Mouse (Mus musculus): ENCODE measurements around the gene Syt8.

Syt8 gene

GRCm38 (mm10) chr7:142456806-142457205 is 22.2 kb downstream of the Syt8 start:
- no peak for TF ChIP-seq GATA4 (IDR thresholded peaks at IDR 0.05; ENCODE audit: insufficient replicate concordance, low read length)

- no peak for TF ChIP-seq GATA4 (IDR thresholded peaks at IDR 0.05; ENCODE audit: insufficient replicate concordance, low read length)
Observed at GRCm38 (mm10) chr7:142457227-142457811, 22.7 kb downstream of the Syt8 start.

DNA sequence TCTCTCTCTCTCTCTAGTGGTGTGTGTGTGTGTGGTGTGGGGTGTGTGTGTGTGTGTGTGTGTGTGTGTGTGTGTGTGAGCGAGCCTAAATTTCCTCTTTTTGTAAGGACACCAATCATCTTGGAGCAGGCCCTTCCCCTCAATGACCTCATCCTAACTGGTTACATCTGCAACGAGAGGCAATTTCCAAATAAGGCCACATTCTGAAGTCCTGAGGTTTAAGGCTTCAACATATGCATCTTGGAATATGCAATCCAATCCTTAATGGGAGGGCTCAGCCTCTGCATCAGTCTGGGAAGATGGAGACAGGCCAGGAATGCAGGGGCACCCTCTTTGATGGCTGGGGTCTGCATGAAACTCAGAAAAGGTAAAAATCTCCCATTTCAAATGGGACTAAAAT is 23.4 kb downstream of the Syt8 start:
- TF ChIP-seq GATA4 (IDR thresholded peaks at IDR 0.05; ENCODE audit: insufficient replicate concordance, low read length): no peak

- TF ChIP-seq GATA4 (IDR thresholded peaks at IDR 0.05; ENCODE audit: insufficient replicate concordance, low read length): no peak
Observed at GRCm38 (mm10) chr7:142458676-142459298, 24.1 kb downstream of the Syt8 start.

DNA sequence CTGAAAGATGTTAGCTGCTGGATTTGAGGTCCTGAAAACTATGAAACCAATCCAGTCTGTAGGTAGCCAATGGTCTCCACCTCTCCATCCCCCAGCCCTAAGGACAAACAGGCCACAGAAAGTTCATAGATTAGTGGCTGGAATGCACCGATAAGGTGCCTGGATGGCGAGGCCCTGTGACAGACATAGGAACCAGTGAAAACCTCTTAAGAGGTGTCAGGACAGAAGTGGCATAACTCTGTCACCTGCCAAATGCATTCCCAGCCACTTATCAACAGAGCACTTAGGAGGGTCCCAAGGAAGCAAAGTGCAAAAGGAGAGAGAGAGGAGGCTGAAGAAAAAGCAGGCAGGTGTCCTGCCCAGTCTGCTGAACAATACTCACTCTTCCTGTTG is 24.6 kb downstream of the Syt8 start:
- no peak for TF ChIP-seq GATA4 (IDR thresholded peaks at IDR 0.05; ENCODE audit: insufficient replicate concordance, low read length)

GRCm38 (mm10) chr7:142460636-142461077 is 26.0 kb downstream of the Syt8 start, which contains the start of gene Lsp1:
Gene Lsp1, plus strand, starts transcription at chr7:142460809.
- TF ChIP-seq GATA4 (IDR thresholded peaks at IDR 0.05; ENCODE audit: insufficient replicate concordance, low read length): no peak

- no peak for TF ChIP-seq GATA4 (IDR thresholded peaks at IDR 0.05; ENCODE audit: insufficient replicate concordance, low read length)
Observed at GRCm38 (mm10) chr7:142461446-142461845, 26.8 kb downstream of the Syt8 start.

DNA sequence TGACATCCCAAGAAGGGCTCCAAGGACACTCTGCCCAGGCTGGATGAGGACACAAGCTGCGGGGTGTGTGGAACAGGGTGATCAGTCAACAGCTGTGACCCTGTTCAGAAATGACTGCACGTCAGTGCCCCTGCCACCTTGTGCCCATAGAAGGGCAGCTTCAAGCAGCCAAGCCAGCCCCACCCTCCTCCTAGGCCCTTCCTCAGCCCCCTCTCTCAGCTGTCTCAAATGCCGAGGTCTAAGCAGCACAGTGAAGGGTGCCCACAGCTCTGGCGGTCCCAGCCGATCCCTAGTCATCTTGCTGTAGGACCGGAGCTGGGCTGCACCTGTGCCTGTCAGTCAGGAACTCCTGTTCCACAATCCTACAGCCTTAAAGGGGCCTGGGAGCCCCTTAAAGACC is 27.5 kb downstream of the Syt8 start:
- no peak for TF ChIP-seq GATA4 (IDR thresholded peaks at IDR 0.05; ENCODE audit: insufficient replicate concordance, low read length)

DNA sequence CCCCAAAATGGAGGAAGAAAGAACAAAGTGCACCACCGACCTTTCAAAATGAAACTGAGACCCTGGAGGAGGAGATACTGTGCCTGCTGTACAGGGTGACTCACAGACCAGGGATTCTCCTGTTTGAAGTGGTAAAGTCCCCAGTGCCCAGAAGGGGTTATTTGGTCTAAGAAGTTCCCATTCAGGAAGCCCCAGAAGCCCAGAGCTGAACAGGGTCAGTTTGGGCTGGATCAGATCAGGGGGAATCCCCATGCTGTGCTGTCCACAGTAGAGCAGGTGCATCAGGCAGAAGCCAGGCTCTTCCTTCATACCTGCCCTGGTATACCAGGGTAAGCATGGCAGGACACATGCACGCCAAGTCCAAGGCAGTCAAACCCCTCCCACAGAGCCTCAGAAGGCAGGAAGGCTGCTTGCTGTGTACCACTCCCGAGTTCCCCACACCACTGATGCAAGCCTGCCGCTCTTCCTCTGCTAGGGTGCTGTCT is 28.0 kb downstream of the Syt8 start:
- no peak for TF ChIP-seq GATA4 (IDR thresholded peaks at IDR 0.05; ENCODE audit: insufficient replicate concordance, low read length)

- no peak for TF ChIP-seq GATA4 (IDR thresholded peaks at IDR 0.05; ENCODE audit: insufficient replicate concordance, low read length)
Observed at GRCm38 (mm10) chr7:142470171-142470691, 35.6 kb downstream of the Syt8 start.

- TF ChIP-seq GATA4 (IDR thresholded peaks at IDR 0.05; ENCODE audit: insufficient replicate concordance, low read length): no peak
Observed at GRCm38 (mm10) chr7:142470808-142471413, 36.3 kb downstream of the Syt8 start.

- no peak for TF ChIP-seq GATA4 (IDR thresholded peaks at IDR 0.05; ENCODE audit: insufficient replicate concordance, low read length)
Observed at GRCm38 (mm10) chr7:142471414-142471861, 36.8 kb downstream of the Syt8 start.

DNA sequence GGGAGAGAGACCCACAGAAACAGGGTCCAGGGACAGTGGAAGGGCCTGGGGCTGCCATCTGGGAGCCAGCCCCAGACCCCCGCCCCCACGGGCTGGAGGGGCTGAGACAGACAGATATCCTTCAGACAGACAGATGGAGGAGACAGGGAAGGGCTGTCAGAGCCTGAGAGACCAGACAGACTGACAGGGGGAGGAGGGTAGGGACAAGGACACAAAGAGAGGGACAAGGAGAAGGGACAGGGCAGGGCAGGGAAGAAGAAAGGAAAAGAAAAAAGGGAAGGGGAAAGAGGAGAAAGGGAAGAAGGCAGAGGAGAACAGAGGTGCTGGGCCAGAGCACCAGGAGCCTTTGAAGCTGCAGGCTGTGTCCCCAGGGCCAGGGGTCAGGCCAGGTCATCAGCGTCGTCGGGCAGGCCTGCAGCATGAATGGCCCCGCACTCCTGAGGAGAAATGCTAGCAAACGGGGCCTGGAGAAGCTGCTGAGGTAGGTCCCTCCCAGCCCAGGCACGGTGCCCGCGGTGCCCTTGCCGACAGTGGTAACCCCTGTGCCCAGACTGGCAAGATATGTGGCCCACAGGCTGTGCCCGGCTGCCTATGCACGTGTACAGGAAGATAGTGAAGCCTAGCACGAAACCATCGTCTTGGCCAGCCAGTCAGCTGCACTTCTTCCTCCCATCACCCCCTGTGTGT is 37.4 kb downstream of the Syt8 start:
- no peak for TF ChIP-seq GATA4 (IDR thresholded peaks at IDR 0.05; ENCODE audit: insufficient replicate concordance, low read length)

DNA sequence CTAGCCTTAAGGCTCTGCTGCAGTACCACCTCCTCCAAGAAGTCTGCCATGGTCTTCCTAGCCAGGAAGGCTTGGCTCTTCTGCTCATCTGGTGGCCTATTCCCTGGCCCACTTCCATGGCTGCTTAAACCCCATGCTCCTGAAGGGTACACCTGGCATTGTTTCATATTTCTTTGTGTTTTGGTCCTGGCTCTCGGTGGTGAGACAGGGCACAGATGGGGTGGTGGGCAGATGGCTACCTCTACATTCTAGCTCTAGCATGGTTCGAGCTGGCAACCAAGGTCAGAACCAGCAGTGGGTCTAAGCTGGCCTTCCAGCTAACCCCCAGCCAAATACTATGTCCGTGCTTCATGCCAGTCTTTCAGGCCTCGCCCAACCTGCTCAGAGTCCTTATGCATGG is 38.3 kb downstream of the Syt8 start:
- TF ChIP-seq GATA4 (IDR thresholded peaks at IDR 0.05; ENCODE audit: insufficient replicate concordance, low read length): no peak

DNA sequence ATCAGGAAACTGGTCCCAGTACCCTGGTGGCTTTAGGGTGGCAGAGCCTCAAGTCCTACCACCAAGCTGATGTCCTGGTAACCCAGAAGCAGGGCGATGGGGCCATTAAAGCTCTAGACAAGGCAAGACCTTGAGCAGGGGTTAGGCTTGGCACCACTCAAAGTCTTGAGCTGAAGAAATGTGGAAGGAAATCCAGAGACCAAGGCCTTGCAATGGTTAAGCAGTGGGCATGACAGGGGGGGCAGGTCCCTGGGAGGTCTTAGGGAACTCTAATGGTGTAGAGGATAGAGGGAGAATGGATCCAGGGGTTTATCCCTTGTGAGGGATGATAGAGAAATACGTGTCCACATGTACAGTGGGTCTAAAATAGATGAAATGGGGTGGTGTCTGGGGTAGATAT is 38.8 kb downstream of the Syt8 start:
- no peak for TF ChIP-seq GATA4 (IDR thresholded peaks at IDR 0.05; ENCODE audit: insufficient replicate concordance, low read length)

Measured in liver, adult (tissue).